Mouse (Mus musculus) adrenal gland (tissue): ENCODE results near the gene Clec3b.

Experiments used
- intact Hi-C: fragments of 180-260 bp; cut with DNase I; formaldehyde crosslinking; loops from one replicate; pipeline ENCODE4 v1.15.1; 2025
- long read RNA-seq, 2 experiments: library from polyadenylated mRNA; unstranded; transcript quantifications; one replicate each; pipeline ENCODE4 v2.0.0; 2020; ENCODE audit warnings: borderline replicate concordance in 1 of 2; ENCODE audit not compliant: insufficient replicate concordance in 1 of 2

Clec3b gene
- long read RNA-seq, experiment 1 = 0 reads
- long read RNA-seq, experiment 2 = 0 reads

- intact Hi-C loops = no loop called here
Measured at GRCm38 (mm10) chr9:123150241-123151020, at the start of gene Clec3b. Gene Clec3b (plus strand): TSS chr9:123150946.

GRCm38 (mm10) chr9:123103425-123103824 is 47.3 kb upstream of the Clec3b start:
- intact Hi-C loops = no loop called here

DNA sequence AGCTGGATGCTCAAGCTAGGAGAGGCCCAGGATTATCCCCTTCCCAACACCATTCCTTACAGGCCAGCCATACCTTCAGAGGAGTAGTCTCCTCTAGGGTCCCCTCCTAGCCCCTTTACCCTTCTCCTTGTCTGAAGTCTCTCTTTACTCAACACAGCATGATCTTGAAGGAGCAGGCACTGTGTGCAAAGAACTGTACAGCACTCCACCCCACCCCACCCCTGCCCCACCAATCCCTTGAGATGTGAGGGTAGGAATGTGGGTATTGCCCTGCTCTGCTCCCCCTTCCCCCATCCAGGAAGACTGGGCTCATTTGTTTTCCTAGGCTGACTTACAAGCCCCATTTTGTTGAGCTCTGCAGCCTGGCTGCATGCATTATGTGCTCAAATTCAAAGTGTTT is 46.4 kb upstream of the Clec3b start:
- intact Hi-C loops = no loop called here

DNA sequence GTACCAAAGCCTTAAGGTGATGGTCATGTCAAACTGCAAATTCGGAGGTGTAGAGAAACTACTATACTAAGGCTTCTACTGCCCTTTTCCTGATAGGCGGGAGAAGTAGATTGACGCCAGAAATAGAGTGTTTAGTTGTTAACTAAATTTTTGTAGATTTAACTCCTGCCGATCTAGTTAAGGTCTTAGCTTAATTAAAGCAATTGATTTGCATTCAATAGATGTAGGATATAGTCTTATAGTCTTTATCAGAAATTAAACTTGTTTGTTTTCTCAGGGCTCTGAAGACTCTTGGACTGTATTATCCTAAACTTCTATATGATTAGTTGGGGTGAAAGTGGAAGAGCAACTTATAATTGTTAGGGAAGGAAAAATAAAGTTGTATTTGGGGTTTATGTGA is 43.6 kb upstream of the Clec3b start:
- intact Hi-C loops = loop anchor here (5.0 kb wide), 1 partner anchor 95 kb away; no protein-coding TSS in a partner anchor

GRCm38 (mm10) chr9:123109188-123109587 is 41.6 kb upstream of the Clec3b start:
- intact Hi-C loops = loop anchor here (5.0 kb wide), 1 partner anchor 97 kb away; no protein-coding TSS in a partner anchor

DNA sequence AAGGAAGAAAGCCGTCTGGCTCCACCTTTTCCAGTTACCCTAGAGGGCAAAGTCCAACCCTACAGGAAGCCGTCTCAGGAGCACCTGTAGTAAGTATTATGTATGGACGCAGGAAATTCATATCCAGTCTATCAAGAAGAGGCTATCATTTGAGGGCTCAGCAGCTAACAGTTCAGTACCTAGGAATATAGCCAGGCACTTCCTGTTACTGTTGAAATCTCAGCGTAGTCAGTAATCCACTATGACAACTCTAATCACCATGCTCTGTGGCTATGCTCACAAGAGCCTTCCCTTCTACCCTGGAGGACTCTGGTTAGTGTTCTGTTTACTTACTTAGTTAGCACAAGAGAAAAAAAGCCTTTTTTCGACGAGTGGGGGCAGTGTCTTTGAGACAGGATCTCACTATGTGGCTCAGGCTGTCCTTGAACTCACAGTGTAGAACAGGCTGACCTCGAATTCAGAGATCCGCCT is 39.0 kb upstream of the Clec3b start:
- intact Hi-C loops = no loop called here

DNA sequence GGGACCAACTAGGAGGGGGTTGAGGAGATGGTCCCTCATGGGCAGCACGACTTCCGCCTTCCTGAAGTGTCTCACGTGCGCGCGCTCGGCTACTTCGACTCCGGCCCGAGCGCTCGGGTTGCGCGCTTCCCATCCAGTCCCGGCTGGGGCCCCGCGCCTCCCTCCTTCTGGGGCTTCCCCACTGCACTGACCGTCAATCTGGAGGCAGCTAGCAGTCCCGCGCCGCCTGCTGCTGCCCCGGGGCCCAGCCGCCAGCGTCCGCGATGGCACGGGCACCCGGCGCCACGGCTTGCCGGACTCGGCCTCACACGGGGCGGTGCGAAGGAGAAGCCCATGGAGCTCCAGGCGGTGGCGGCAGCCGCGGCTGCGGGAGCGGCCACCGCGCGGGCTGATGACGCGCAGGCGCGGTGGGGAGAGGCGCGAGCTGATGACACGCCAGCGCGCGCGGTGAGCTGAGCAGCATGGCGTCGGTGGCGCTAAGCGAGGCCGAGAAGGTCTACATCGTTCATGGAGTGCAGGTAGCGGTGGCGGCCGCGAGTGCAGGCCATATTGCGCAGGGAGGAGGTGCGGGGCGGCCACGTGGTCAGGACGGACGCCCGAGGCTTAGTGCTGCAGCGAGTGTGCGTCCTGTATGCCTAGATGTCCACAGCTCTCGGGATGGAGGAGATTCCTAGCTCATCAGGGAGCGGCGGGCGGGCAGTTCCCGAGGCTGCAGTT is 37.8 kb upstream of the Clec3b start, which contains the start of the genes Zdhhc3 and Exosc7:
Zdhhc3 (minus strand) TSS at position 401 of the 717 bp plus-strand sequence.
Exosc7 (plus strand) TSS at position 411 of the 717 bp plus-strand sequence.
- intact Hi-C loops = no loop called here

DNA sequence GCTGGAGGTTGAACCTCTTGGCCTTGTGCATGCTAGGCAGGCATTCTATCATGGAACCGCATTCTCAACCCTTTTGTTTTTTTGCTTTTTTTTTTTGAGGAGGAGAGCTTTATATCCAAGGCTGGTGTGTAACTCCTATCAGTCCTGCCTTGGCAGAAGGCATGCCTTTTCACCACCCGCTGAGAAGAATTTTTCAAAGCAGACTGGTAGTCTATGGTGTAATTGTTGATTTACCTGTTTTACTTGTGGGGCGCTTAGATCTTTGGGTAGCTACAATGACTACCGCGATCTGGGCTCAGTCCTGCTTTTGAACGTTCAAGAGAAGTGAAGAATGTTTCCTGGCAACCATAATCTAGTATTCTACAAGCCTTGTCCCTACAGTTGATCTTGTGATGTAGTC is 36.8 kb upstream of the Clec3b start:
- intact Hi-C loops = no loop called here

DNA sequence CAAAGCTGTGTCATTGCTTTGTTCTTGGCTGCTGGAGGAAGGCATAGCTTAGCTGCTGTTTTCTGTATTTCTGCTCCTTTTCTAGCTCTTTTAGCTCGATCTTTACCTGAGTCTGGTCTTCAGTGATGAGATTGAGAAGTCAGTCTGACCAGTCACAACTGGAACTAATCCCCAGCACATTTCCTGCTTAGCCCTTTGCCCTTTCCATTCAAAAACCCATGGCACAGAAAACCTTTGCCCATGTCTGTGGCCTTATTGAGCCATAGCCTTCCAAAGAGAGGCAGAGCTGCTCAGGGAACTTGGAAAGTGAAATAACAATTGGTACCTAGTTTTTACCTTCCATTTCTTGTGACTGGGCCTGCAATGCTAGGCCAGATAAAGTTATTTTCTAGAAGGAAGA is 35.2 kb upstream of the Clec3b start:
- intact Hi-C loops = no loop called here

DNA sequence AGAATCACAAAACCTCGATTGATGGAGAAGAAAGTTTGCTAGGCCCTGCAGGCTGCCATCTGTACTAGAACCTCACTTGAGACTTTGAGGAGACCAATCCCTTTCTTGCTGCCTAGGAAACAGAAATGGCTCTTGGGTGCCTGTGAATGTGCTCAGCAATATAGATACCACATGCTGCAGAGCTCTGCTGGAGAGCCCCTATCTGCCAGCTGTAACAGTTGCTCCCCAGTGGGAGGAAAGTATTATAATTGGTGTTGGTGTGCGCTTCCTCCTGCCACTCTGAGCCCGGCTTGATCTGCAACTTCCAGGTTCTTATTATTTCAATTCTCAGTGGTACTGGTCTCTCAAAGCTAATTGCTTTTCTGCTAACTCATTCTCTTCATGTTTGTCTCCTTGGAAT is 27.7 kb upstream of the Clec3b start:
- intact Hi-C loops = no loop called here

DNA sequence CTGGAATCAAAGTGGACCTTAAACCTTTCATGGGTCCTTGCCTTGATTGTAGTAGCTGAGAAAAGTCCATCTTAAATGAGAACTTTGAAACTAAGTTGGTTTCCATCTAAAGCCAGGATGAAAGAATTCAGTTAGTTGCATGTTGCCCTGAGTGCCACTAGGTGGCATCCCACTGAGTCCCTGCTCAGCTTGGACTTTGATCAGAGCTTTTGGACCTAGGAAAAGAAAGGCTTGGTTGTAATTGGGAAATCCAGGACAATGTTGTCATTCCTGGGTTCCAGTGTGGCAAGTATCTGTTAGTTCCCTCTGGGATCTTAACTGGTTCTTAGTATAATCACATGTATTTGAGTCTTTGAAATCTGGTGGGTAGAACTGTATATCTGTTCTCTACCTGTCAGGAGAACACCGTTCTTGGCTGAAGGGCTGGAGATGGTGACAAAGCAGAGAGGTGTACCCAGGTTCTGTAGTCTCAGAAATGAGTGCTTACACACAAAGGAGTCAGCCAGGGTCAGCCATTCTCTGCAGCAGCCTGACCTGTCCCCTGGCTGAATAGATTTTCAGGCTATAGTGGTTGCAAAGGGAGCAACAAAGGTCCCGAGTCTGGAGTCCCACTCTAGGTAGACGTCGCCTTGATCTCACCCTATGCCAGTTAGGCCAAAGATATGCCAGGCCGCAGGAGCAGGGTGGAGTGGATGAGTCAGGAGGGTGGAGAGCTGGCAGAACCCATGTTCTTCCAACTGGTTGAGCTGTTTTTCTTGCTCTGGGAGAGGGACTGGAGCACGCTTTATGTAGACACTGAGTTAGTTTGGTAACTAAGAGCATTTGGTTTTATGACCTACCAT is 27.0 kb upstream of the Clec3b start:
- intact Hi-C loops = no loop called here

- intact Hi-C loops = no loop called here
Measured at GRCm38 (mm10) chr9:123124413-123124981, 26.2 kb upstream of the Clec3b start.

- intact Hi-C loops = no loop called here
Measured at GRCm38 (mm10) chr9:123127663-123128062, 23.1 kb upstream of the Clec3b start.

DNA sequence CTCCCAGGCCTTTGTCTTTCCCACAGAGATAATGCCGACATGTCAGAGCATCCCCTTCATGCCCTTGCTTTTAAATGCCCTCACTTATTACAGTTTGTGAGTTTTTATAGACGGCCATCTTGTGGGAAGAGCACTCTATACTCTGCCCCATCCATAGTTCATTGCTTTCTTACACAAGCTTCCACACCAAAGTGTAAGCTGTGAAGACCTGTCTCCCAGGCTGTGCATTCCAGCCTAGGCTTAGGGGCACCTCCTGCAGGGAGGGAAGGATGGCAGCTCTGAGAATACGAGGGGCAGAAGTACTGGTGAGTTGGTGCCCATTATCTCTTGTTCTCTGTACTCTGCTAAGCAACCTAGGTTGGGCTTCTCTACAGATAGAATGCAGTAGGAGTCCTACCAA is 17.8 kb upstream of the Clec3b start:
- intact Hi-C loops = no loop called here

DNA sequence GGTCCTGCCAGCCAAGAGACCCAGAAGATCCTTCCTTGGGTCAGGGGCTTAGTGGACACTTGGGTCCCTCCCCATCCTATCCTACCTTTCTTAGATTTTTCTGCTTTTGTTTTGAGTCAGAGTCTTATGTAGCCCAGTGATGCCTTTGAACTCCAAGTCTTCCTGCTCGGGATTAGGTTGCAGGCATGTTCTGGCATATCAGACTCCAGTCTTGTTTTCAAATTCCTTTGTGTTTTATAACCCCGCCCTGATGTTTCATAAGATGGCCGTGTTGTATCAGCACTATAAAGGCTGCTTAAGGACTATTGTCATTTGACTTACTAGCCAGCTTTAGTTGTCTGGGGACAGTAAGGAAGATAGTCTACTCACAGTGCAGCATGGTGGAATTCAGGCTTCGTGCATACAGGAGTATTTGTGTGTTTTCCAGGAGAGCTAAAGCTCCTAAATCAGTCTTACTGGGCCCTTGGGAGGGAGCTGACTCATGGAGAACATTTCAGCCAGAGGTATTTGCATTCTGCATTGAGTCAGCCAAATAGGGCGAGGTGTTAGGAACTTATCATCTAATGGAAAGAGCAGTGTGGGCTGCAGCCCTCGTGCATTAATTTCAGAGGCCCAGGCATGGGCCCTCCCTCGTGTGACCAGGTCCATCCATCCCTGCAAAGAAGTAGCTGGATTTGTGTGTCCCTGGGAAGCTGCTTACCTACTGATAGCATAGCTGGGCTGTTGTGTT is 13.6 kb upstream of the Clec3b start:
- intact Hi-C loops = no loop called here

DNA sequence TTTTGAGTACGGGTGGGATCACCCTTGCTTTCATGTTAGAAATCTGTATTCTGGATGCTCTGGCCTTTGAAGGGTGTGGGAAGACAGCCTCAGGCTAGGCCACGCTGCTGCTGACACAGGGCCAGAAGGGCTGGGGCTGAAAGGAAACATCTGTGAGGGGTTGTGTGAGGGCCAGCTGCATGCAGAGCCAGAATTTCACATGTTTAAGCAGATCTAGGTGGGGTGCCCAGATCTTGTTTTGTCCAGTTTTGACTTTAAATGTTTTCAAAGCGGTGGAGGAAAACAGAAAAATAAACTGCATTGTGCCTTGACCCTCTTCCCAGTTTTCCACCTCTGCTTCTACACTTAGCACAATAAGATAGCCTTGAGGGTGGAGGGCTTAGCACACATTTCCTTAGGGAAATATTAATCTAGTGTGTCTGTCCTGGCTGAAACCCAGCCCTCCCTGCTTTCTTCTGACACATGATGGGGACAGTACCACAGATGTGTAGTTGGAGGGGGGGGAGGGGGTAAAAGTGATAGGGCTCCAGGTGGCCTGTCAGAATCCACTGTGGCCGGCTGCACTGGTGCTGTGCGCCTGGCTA is 11.8 kb upstream of the Clec3b start:
- intact Hi-C loops = no loop called here

- intact Hi-C loops = no loop called here
Measured at GRCm38 (mm10) chr9:123139887-123140614, 10.7 kb upstream of the Clec3b start.

GRCm38 (mm10) chr9:123148430-123148829 is 2.3 kb upstream of the Clec3b start:
- intact Hi-C loops = no loop called here

DNA sequence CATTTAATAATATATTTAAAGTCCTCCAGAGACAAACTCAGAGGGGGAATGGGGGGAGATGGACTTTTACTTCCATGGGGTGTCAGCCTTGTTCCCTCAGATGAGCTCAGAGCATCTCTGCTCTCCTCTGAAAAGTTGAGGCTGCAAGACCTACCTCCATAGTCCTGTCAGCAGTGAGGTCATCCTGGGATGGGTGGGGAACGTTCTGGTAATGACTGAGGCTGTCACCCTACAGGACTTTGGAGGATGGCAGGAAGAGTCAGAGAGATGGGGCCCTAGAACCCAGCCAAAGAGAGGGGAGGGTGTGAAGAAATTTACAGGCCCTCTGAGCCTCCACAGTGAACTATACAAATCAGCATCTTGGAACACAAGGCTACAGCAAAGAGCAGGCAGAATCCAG is 815 bp downstream of the Clec3b start:
- intact Hi-C loops = no loop called here
